Mouse (Mus musculus): Measurements from ENCODE around the gene Tm7sf3.
A peak's percentile ranks its signal among the peaks of the same experiment; 100 is the strongest.
"Not testable (repeated sequence)": the region's sequence is repeated elsewhere in the genome, so short reads cannot be mapped to it uniquely, and the experiment has no call there.

Gene Tm7sf3

DNA sequence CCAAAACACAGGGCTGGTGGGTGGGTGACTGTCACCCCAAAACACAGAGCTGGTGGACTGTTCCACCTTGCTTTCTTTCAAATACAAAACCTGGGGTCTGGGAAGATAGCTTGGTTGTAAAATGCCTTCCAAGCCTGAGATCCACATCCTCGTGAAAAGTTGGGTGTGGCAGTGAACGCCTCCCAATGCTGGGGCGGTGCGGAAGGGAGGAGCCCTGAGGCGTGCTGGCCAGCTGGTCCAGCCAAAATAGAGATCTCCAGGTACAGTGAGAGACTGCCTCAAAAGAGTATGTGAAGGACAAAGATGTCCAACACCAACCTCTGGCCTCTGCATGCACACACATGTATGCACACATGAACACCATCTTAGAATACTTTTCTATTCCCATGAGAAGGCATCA is 28.1 kb downstream of the Tm7sf3 start:
- no peak for DNase-seq (ENCODE audit: low spot score in 2 of 2)

DNA sequence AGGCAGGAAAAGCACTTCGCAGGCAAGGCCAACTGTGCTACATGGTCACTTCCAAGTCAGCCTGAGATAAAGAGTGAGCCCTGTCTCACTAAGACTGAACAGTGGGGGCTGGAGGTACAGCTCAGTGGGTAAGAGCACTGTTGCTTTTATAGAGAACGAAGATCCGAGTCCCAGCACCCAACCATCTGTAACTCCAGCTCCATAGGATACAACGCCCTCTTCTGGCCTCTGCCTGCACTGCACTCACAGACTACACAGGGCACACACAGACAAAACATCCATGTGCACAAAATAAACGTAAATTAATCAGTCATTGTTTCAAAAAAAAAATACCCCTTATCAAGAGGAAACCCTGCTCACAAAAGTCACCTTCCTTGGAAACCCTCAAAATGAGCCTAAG is 28.7 kb downstream of the Tm7sf3 start:
- DNase-seq (ENCODE audit: low spot score in 2 of 2) = no peak

DNA sequence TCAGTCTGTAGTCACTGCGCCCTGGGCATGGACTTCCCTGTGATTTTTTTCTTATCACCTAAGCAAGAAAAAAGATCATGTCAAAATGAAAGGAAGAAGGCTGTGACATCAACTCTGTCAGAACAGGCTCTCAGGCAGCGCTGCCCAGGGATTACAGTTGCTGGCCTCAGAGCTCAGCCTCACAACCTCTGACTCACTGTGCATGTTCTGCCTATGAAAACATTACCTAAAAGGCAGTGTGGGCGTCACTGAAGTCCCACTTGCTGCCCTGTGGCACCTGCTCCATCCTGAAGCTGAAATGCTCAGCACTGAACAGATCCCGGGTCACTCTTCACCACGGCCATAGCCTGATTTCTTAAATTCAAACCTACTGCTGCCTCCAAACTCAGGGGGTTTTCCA is 29.9 kb downstream of the Tm7sf3 start:
- no peak for DNase-seq (ENCODE audit: low spot score in 2 of 2)

DNA sequence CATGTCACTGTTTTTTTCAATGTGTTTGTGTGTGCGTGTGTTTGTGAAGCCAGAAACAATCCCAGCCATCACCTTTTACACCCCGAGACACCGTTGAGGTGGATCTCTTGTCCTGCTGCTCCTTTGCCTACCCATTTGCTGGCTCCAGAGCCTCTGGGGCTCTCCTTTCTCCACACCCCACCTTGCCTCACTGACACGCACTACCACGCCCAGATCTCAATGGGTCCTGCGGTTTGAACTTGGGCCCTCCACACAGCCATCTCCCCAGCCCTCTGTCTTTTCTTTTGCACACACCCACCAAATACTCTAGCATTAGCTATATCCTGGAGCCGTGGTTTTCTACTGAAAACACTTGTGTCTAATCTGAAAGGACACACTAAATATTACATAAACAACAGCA is 30.7 kb downstream of the Tm7sf3 start:
- no peak for DNase-seq (ENCODE audit: low spot score in 2 of 2)

DNA sequence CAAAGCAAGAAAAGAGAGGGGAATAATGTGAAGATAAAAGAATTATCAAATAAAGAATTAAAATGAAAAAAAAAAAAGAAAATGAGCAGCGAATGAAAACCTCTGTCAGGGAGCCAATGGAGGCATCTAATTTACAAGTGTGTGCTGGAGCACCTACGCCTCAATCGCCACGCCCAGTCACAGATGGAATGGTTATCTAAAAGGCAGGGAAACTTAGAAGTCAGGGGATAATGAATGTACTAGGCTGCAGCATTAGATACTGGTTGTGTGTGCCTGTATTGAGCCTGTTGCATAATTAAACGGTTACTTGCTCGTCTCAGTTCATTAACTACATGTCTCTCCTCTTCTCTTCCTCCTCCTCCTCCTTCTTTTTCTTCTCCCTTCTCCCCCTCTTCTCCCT is 31.2 kb downstream of the Tm7sf3 start:
- no peak for DNase-seq (ENCODE audit: low spot score in 2 of 2)

DNA sequence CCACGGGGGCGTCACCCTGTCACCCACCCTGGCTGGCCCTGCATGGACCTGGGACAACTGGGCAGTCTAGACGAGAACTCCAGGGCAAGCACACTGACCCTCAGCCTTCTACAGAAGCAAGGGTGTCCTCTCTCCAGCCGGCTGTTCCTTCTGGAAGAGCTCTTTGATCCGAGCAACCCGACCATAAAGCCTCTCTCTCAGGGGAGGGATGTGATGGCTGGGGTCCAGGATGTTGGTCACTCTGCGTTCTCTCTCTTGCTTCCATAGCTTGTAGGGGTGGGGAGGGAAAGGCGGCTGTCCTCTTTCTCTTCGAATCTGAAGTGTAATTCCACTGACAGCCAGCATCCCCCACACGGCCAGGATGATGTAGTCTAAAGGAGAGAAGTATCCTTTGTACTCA is 39.0 kb downstream of the Tm7sf3 start:
- DNase-seq (ENCODE audit: low spot score in 2 of 2) = no peak

DNA sequence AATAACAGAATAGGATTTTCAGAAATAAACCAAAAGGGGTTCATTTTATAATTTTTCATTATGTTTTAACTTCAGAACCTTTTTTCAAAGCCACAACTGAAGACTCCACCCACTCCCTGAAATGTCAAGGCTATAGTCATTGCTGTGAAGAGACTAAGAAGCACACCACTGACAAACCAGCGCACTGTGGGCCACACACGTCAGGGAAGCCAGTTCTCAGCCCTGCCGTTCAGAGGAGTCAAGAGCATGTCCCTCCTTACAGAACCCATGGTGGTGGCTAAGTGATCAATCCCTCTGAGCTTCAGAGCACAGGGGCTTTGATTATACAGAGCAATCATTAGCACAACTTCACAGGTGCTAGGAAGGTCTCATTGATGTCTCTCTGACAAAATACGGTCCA is 40.0 kb downstream of the Tm7sf3 start:
- no peak for DNase-seq (ENCODE audit: low spot score in 2 of 2)

DNA sequence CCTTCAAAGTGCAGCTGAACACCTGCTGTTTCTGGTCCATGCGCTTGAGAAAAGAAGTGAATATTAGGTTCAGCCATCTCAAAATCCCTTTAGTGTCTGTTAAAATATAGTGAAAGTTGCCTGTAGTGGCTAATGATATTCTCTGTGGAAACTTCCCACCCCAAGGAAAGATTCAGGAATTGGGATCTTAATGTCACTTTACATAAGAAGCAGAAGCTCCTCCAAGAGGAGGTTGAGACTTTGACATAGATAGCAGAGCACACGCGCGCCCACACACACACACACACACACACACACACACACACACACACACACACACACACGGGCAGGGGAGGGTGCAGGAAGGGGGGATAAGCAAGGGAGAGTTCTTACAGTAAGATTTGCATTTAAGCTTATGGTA is 57.5 kb downstream of the Tm7sf3 start:
- DNase-seq (ENCODE audit: low spot score in 2 of 2) = no peak

DNA sequence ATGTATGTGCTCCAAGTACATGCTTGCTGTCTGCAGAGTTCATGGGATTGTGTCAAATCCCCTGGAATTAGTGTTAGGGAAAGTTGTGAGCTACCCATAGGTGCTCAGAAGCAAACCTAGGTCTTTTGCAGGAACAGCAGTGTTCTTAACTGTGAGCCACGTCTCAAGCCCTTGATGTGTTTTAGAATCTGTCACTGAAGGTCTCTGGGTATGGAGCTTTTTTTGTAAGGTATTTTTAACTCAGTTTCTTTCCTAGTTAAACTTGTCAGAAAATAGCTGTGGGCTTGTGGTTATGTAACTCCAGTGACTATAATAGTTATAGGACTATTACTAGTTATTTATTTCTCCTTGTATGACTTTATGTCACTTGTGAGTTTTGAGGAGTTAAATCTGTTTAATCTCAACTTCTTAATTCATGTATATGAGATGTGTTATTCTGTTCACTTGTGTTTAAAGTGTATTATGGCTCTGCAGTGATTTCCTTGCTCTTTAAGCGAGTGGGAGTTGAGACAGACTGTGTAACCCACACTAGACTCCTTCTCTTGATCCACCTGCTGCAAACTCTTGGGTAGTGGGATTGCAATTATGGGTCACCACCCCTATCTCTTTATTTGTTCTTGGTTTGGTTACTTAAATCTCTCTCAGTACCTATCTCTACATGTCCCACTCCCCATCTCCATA is 59.1 kb downstream of the Tm7sf3 start:
- DNase-seq (ENCODE audit: low spot score in 2 of 2) = no peak

DNA sequence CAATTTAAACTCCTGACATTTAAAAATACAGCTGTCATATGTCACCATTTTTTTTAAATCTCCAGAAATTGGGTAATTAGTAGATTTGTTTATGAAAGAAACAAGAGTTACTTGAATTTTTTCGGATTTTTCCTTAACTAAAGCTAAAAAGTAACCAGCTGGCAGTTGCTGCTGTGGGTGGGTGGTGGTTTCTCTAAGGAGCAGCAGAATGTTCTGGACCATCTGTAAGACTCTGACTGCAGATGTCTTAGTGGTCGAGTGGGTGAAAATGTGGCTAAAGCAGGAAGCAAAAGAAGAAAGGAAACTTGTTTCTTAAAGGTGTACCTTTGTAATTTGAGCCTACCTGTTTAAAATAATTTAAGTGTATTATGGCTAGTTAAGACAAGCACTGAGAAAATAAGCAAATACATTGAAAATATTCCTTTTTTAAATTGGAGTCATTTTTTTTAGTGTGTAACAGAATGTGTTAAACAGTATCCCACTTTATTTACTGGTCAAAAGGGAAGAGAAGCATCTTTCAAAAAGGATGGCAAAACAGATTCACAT is 62.2 kb downstream of the Tm7sf3 start:
- DNase-seq (ENCODE audit: low spot score in 2 of 2) = peak in 1 of 2 experiments; percentile 33

DNA sequence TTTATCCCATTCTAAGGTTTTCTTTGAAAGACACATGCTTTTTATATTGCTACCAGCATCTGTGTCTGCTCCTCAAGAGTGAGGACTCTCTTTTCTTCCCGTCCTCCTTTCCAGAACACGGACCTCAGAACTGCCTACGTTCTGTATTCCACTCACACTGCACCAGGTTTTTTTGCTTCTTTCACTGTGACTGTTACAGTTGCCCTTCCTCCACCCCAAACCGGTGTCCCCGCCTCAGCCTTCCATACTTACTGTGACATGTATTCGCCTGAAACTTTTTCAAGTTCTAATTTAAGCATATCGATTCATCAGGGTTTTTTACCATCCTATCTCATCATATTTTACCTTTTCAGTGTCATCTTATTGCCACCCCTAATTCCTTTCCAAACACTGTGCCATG is 64.0 kb downstream of the Tm7sf3 start:
- no peak for DNase-seq (ENCODE audit: low spot score in 2 of 2)

DNA sequence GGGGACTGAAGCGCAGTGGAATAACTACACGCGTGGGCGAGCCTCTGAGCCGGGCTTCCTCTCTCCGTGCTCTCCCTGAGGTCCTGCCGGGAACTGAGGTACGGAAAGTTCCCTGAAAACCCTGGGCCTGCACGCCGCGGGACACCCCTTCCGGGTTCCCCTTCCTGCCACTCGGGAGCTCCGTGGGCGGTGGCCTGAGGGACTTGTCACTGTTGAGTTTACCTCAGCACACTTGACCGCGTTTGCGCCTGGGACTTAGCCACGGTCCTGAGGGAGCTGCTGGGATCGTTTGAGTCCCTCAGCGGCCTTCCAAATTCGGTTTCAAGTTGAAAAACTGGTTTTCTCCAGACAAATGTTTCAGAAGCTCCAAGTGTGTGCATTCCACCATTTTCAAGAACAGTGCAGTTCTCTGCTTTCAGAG is 64.5 kb downstream of the Tm7sf3 start:
- DNase-seq (ENCODE audit: low spot score in 2 of 2) = no peak

DNA sequence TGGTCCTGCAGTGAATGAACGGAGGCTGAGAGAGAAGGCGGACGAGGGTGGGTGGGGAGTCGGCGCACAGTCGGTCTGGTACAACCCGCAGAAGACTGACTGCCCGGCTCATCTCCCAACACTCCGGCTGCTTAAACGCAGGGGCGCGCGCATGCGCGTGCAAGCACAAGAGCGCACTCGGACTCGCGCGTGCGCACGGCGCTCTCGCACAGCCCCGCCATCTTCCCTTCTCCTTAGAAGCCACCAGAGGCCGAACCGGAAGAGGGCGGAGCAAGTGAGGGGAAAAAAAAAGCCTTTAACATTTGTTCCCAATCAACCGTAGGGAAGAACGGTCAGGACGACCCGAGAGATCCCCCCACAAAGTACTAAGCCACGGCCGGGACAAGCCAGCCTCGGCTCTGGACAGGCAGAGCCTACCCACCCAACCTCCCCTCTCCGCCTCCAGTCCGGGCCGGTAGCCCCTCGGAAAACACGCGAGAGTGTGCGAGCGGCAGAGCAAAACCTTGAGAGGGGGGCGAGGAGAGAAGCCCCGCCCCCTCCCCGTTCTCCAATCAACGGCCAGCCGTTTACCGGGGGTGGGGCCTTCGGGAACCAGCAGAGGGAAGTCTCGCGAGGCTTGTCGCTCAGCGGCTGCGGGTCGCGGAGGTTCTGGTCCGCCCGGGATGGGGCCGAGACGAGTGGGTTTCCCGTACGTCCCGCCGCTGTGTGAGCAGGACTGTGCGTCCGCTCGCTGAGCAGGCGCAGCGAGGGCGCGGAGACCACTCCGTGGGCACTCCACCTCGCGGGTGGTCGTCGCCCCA is 65.1 kb downstream of the Tm7sf3 start, which contains the start of gene Ints13:
TSS of gene Ints13 (minus strand) at position 526 of the 800 bp plus-strand sequence.
- peak; percentile 85 to 93 for DNase-seq (ENCODE audit: low spot score in 2 of 2)

DNA sequence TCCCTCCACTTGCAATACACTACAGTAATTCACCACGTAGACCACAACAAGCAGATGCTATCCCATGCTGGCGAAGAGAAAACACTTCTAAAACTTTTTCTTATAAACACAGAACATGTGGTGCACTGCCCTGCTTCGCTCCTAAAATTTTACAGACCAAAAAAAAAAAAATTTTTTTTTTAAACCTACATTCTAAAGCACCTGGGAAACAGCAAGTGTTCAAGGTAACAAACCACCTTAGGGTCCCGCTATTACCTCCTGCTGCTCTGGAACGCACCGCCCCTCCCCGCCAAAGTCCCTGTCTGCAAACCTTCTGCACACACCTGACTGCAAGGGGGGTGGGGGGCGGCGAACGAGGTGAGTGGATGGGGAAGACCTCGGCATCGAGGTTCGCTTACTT is 65.7 kb downstream of the Tm7sf3 start, which contains the start of gene Fgfr1op2:
TSS of gene Fgfr1op2 (plus strand) at position 301 of the 400 bp plus-strand sequence.
- no peak for DNase-seq (ENCODE audit: low spot score in 2 of 2)

DNA sequence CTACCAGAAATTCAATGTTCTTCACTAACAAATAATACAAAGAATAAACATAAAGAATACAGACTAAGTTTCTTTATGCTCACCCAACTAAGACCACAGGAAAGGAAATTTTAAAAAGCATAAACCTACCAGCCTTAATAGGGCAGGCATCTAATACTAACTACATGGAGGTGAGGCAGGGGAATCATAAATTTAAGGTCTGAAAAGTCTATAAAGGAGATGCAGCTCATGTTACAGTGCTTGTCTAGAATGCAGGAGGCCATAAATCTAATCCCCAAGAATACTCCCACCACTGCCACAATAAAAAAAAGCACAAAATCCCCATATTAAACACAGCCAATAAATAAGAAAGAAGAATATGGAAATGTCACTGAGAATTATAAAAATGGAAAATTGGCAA is 70.6 kb downstream of the Tm7sf3 start:
- DNase-seq (ENCODE audit: low spot score in 2 of 2) = no peak

DNA sequence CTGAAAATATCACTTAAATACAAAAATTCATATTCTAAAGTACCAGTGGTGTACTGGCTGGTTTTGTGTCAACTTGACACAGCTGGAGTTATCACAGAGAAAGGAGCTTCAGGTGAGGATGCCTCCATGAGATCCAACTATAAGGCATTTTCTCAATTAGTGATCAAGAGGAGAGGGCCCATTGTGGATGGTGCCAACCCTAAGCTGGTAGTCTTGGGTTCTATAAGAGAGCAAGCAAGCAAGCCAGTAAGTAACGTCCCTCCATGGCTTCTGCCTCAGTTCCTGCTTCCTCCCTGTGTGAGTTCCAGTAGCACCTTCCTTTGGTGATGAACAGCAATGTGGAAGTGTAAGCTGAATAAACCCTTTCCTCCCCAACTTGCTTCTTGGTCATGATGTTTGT is 80.2 kb downstream of the Tm7sf3 start:
- not testable (repeated sequence) for DNase-seq (ENCODE audit: low spot score in 2 of 2)
